Mouse (Mus musculus) heart, embryonic 16.5 days (tissue): ENCODE results near the gene Dync1i1. TPM values are rescaled to one million over a fixed set of nuclear protein-coding genes. Genes with fewer than 3 reads are reported as not detected.

Source experiments
- ATAC-seq: fragments of 200-750 bp; cut with Nextera tagmentation; replicated peaks from 2 replicates; pipeline ENCODE4 v1.8.0; 2017; ENCODE audit warnings: moderate number of reproducible peaks; ENCODE audit not compliant: insufficient read depth, low FRiP score; ENCODE audit errors: extremely low read depth
- H3K27ac ChIP-seq: fragments of 300-500 bp; sonication (generic); 2 replicates; pipeline ENCODE4 v1.5.1; 2014; ENCODE audit warnings: mild to moderate bottlenecking, low read length, control low read depth, moderate library complexity
- H3K27me3 ChIP-seq: fragments of 300-500 bp; sonication (generic); 2 replicates; pipeline ENCODE4 v1.6.1; 2014; ENCODE audit warnings: low read length, mixed read lengths; ENCODE audit not compliant: control insufficient read depth, insufficient read depth
- H3K36me3 ChIP-seq: fragments of 300-500 bp; sonication (generic); 2 replicates; pipeline ENCODE4 v1.6.1; 2014; ENCODE audit not compliant: control insufficient read depth, insufficient read depth
- H3K4me1 ChIP-seq: fragments of 300-500 bp; sonication (generic); 2 replicates; pipeline ENCODE4 v1.6.1; 2014; ENCODE audit warnings: low read length, mixed read lengths; ENCODE audit not compliant: control insufficient read depth, insufficient read depth
- H3K4me2 ChIP-seq: fragments of 300-500 bp; sonication (generic); 2 replicates; pipeline ENCODE4 v1.6.1; 2014; ENCODE audit warnings: low read depth, mild to moderate bottlenecking, control low read depth, low read length
- H3K4me3 ChIP-seq: fragments of 300-500 bp; sonication (generic); 2 replicates; pipeline ENCODE4 v1.5.1; 2014; ENCODE audit warnings: mild to moderate bottlenecking, control low read depth, low read length
- H3K9ac ChIP-seq: fragments of 300-500 bp; sonication (generic); 2 replicates; pipeline ENCODE4 v1.6.1; 2014; ENCODE audit warnings: low read length, control low read depth
- H3K9me3 ChIP-seq: fragments of 300-500 bp; sonication (generic); replicated peaks from 2 replicates; pipeline ENCODE4 v1.6.1; 2016; ENCODE audit warnings: low read length; ENCODE audit not compliant: control insufficient read depth
- WGBS: fragments of 180-500 bp; shearing (Covaris S2); extraction: QIAGEN DNeasy Blood & Tissue Kit; methylation state at CpG from one replicate; pipeline ENCODE4 v1.1.7; 2014; 5-methylcytosine and 5-hydroxymethylcytosine counted together
- polyA plus RNA-seq: library from polyadenylated mRNA; unstranded; fragments of >200 nt; fragmentation: Nextera tagmentation; extraction: Ambion mirVana; gene quantifications from 2 replicates; pipeline ENCODE4 v1.2.1, GENCODE M21; 2015

Gene Dync1i1
- polyA plus RNA-seq, 1 experiment from 2014 or later = 2.0 TPM

GRCm38 (mm10) chr6:5752617-5753016, 27.2 kb downstream of the Dync1i1 start:
- H3K27me3 ChIP-seq = no peaks in the 10 kb centered on the region
- WGBS = 56% methylated on average over 5 of the region's 5 CpGs
- H3K4me1 ChIP-seq = peaks cover 2% of the 10 kb centered on the region; the same call in 1 of the 2 replicates
- no peaks in the 10 kb centered on the region for H3K9me3 ChIP-seq
- no peaks in the 10 kb centered on the region for H3K36me3 ChIP-seq
- no peak overlapping the region for H3K27ac ChIP-seq
- no peak overlapping the region for H3K4me3 ChIP-seq
- ATAC-seq = no peak
- no peak overlapping the region for H3K9ac ChIP-seq
- H3K4me2 ChIP-seq = no peak overlapping the region

- WGBS = 74% methylated on average over 5 of the region's 5 CpGs
- H3K36me3 ChIP-seq = no peaks in the 10 kb centered on the region
Measured at GRCm38 (mm10) chr6:5756509-5757130, 31.2 kb downstream of the Dync1i1 start.

GRCm38 (mm10) chr6:5762943-5763342, 37.5 kb downstream of the Dync1i1 start:
- Histone ChIP-seq H3K4me3 (no peak overlapping the region), H3K9me3 (no peaks in the 10 kb centered on the region), H3K9ac (no peak overlapping the region), H3K27me3 (no peaks in the 10 kb centered on the region), H3K4me1 (no peaks in the 10 kb centered on the region), H3K4me2 (no peak overlapping the region), H3K27ac (no peak overlapping the region), H3K36me3 (no peaks in the 10 kb centered on the region)
- ATAC-seq = no peak
- 52% methylated on average over 2 of the region's 2 CpGs for WGBS

More at GRCm38 (mm10) chr6:5756509-5757130, 31.2 kb downstream of the Dync1i1 start:
- Histone ChIP-seq H3K9me3 (no peaks in the 10 kb centered on the region), H3K27me3 (no peaks in the 10 kb centered on the region), H3K4me1 (no peaks in the 10 kb centered on the region), H3K4me2 (no peak overlapping the region), H3K4me3 (no peak overlapping the region), H3K27ac (no peak overlapping the region), H3K9ac (no peak overlapping the region)
- no peak for ATAC-seq

- Histone ChIP-seq H3K27me3 (no peaks in the 10 kb centered on the region), H3K36me3 (no peaks in the 10 kb centered on the region), H3K4me1 (no peaks in the 10 kb centered on the region), H3K4me2 (no peak overlapping the region), H3K27ac (no peak overlapping the region), H3K9ac (no peak overlapping the region), H3K9me3 (no peaks in the 10 kb centered on the region), H3K4me3 (no peak overlapping the region)
- 40% methylated on average over 1 of the region's 1 CpGs for WGBS
- no peak for ATAC-seq
Measured at GRCm38 (mm10) chr6:5768576-5768975, 43.1 kb downstream of the Dync1i1 start.

GRCm38 (mm10) chr6:5770283-5770682, 44.8 kb downstream of the Dync1i1 start:
- Histone ChIP-seq H3K9ac (no peak overlapping the region), H3K4me3 (no peak overlapping the region), H3K27me3 (no peaks in the 10 kb centered on the region), H3K4me1 (no peaks in the 10 kb centered on the region), H3K9me3 (no peaks in the 10 kb centered on the region), H3K4me2 (no peak overlapping the region), H3K27ac (no peak overlapping the region), H3K36me3 (no peaks in the 10 kb centered on the region)
- ATAC-seq = no peak
- WGBS = 81% methylated on average over 4 of the region's 4 CpGs

GRCm38 (mm10) chr6:5775461-5775860, 50.0 kb downstream of the Dync1i1 start:
- no peak for ATAC-seq
- no peaks in the 10 kb centered on the region for H3K27me3 ChIP-seq
- WGBS = 63% methylated on average over 3 of the region's 3 CpGs
- no peaks in the 10 kb centered on the region for H3K4me1 ChIP-seq
- H3K4me2 ChIP-seq = no peak overlapping the region
- no peak overlapping the region for H3K9ac ChIP-seq
- H3K4me3 ChIP-seq = no peak overlapping the region
- no peak overlapping the region for H3K27ac ChIP-seq
- H3K9me3 ChIP-seq = no peaks in the 10 kb centered on the region
- H3K36me3 ChIP-seq = no peaks in the 10 kb centered on the region

GRCm38 (mm10) chr6:5781752-5782151, 56.3 kb downstream of the Dync1i1 start:
- Histone ChIP-seq H3K4me3 (no peak overlapping the region), H3K27ac (no peak overlapping the region), H3K9ac (no peak overlapping the region), H3K4me2 (no peak overlapping the region), H3K27me3 (no peaks in the 10 kb centered on the region), H3K9me3 (no peaks in the 10 kb centered on the region), H3K4me1 (no peaks in the 10 kb centered on the region), H3K36me3 (no peaks in the 10 kb centered on the region)
- ATAC-seq = no peak
- WGBS = 67% methylated on average over 6 of the region's 6 CpGs

- WGBS = 87% methylated on average over 14 of the region's 14 CpGs
- Histone ChIP-seq H3K9ac (no peak overlapping the region), H3K27ac (no peak overlapping the region), H3K36me3 (no peaks in the 10 kb centered on the region), H3K4me2 (no peak overlapping the region), H3K9me3 (no peaks in the 10 kb centered on the region), H3K27me3 (no peaks in the 10 kb centered on the region), H3K4me3 (no peak overlapping the region), H3K4me1 (no peaks in the 10 kb centered on the region)
- no peak for ATAC-seq
Measured at GRCm38 (mm10) chr6:5783830-5784229, 58.4 kb downstream of the Dync1i1 start.

- ATAC-seq = no peak
- H3K27ac ChIP-seq = no peak overlapping the region
- no peak overlapping the region for H3K4me2 ChIP-seq
- 61% methylated on average over 7 of the region's 7 CpGs for WGBS
- no peaks in the 10 kb centered on the region for H3K9me3 ChIP-seq
- no peak overlapping the region for H3K4me3 ChIP-seq
- H3K27me3 ChIP-seq = no peaks in the 10 kb centered on the region
- H3K9ac ChIP-seq = no peak overlapping the region
- H3K4me1 ChIP-seq = 0 out of 2 replicates have a peak, but pooled peaks cover 2% of the 10 kb centered on the region
- no peaks in the 10 kb centered on the region for H3K36me3 ChIP-seq
Measured at GRCm38 (mm10) chr6:5790607-5791006, 65.2 kb downstream of the Dync1i1 start.
